ENCODE assay signal across 16 mouse cellular contexts in the genomic region with DNA sequence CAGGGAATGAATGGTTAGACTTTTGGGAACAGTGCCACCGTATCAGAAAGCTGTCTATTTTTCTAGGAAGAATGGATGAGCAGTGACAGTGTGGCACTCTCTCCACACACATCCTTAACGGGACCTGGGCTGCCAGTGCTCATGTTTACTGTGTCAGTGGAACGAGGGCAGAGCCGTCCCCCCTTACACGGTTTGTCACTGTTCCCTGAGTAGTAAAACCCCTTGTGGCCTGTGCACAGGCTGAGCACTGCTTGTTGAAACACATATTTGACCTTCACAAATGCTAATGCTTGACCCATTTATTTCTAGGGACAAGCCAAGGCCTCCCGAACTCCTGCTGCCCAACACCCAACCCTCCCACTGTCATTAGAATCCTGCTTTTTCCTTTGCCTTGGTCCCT.
"Had no signal": no experiment of that assay in that cellular context is flagged by ENCODE, and none has a peak within 500 bp of the region (broad histone marks: within the 10 kb centered on the region; RNA-seq: fewer than 3 reads in every experiment).

No protein-coding gene starts in this region.

- H3K27ac ChIP-seq: layer of hippocampus, adult 2 months; limb, embryonic 13.5 days; liver, embryonic 15.5 days; midbrain, embryonic 10.5 days; neural tube, embryonic 15.5 days had no signal

- H3K27me3 ChIP-seq: limb, embryonic 13.5 days; liver, embryonic 15.5 days; neural tube, embryonic 15.5 days had no signal

- DNase-seq: kidney, postnatal 10 days; kidney, postnatal 4 days; lung, embryonic 14.5 days; lung, postnatal 10 days; lung, postnatal 4 days; midbrain, embryonic 14.5 days; right cerebral cortex, postnatal 4 days; spleen, adult 18-20 months; thymus, adult 18-20 months; thymus, postnatal 14 days had no signal

- H3K4me1 ChIP-seq: liver, embryonic 15.5 days; midbrain, embryonic 10.5 days had no signal

- H3K4me3 ChIP-seq: layer of hippocampus, adult 2 months; limb, embryonic 13.5 days; liver, embryonic 15.5 days; midbrain, embryonic 10.5 days; myocyte; neural tube, embryonic 15.5 days had no signal

- H3K36me3 ChIP-seq: limb, embryonic 13.5 days; liver, embryonic 15.5 days; midbrain, embryonic 10.5 days; neural tube, embryonic 15.5 days had no signal

- H3K9ac ChIP-seq: limb, embryonic 13.5 days; liver, embryonic 15.5 days; lung, embryonic 14.5 days; neural tube, embryonic 15.5 days had no signal
